Mouse (Mus musculus) CH12.LX (cell line): ENCODE measurements at regions not wholly inside any gene's neighbourhood (a gene's known extent, or its start where the extent isn't known, plus 50 kb on each side); places are given as distances from the start of the nearest gene placed in this dataset.

Source experiments
- DNase-seq: peaks from one replicate; pipeline ENCODE4 v3.0.0-alpha.2; 2013; ENCODE audit errors: extremely low read depth
- H3K27ac ChIP-seq: 2 replicates; pipeline ENCODE4 v1.5.1; 2012; ENCODE audit warnings: low read depth, mild to moderate bottlenecking, control low read depth, moderate library complexity; ENCODE audit not compliant: insufficient read depth
- H3K27me3 ChIP-seq: replicated peaks from 2 replicates; pipeline ENCODE3; 2012; ENCODE audit warnings: inconsistent platforms
- H3K36me3 ChIP-seq, 2 experiments: replicated peaks in 1 of 2; 2 replicates each; pipeline versions ENCODE3 to v1.6.1; 2012; ENCODE audit warnings: inconsistent platforms in 1 of 2, low read length in 1 of 2, mild to moderate bottlenecking in 1 of 2, mixed read lengths in 1 of 2, moderate library complexity in 1 of 2; ENCODE audit not compliant: control insufficient read depth in 1 of 2, insufficient read depth in 1 of 2
- H3K4me1 ChIP-seq, 2 experiments: 2 replicates each; pipeline ENCODE4 v1.6.1; 2012; ENCODE audit warnings: inconsistent platforms in 1 of 2, moderate library complexity in 1 of 2; ENCODE audit not compliant: insufficient read depth in 2 of 2, control insufficient read depth in 1 of 2
- H3K4me2 ChIP-seq: 2 replicates; pipeline ENCODE4 v1.6.1; 2012; ENCODE audit warnings: low read depth, mild to moderate bottlenecking, control low read depth; ENCODE audit not compliant: poor library complexity, insufficient read depth, severe bottlenecking
- H3K4me3 ChIP-seq, 3 experiments: fragments of 150-350 bp in 1 of 3; sonication (generic) in 1 of 3; replicated peaks in 1 of 3; 2 replicates each; pipeline versions ENCODE3 to v1.5.1; 2011 to 2012; ENCODE audit warnings: low read depth in 2 of 3, low read length in 2 of 3, mild to moderate bottlenecking in 2 of 3, moderate library complexity in 2 of 3, control low read depth in 1 of 3, improper control_type of control experiment in 1 of 3, inconsistent platforms in 1 of 3, mixed read lengths in 1 of 3; ENCODE audit not compliant: poor library complexity in 1 of 3
- H3K79me2 ChIP-seq: replicated peaks from 2 replicates; pipeline ENCODE4 v1.6.1; 2012; ENCODE audit warnings: mild to moderate bottlenecking, moderate library complexity; ENCODE audit not compliant: control insufficient read depth, poor library complexity, insufficient read depth, severe bottlenecking; ENCODE audit errors: extremely low read depth
- H3K9ac ChIP-seq: 2 replicates; pipeline ENCODE4 v1.6.1; 2012; ENCODE audit warnings: low read depth, mild to moderate bottlenecking, control low read depth, moderate library complexity; ENCODE audit not compliant: insufficient read depth
- H3K9me3 ChIP-seq: replicated peaks from 2 replicates; pipeline ENCODE3; 2012; ENCODE audit warnings: low read length, inconsistent platforms, mixed read lengths
- CHD1 ChIP-seq: IDR thresholded peaks from 2 replicates; pipeline ENCODE4 v1.6.1; 2012; ENCODE audit warnings: low read depth, low read length, improper control_type of control experiment, inconsistent platforms
- EP300 ChIP-seq: IDR thresholded peaks from 2 replicates; pipeline ENCODE4 v1.6.1; 2011; ENCODE audit warnings: low read length, improper control_type of control experiment
- IRF4 ChIP-seq: IDR thresholded peaks from 2 replicates; pipeline ENCODE4 v1.6.1; 2014; ENCODE audit warnings: low read depth, mild to moderate bottlenecking, inconsistent platforms, low read length, improper control_type of control experiment
- MXI1 ChIP-seq: IDR thresholded peaks from 2 replicates; pipeline ENCODE4 v1.6.1; 2011; ENCODE audit warnings: mild to moderate bottlenecking, low read depth, low read length, improper control_type of control experiment
- PAX5 ChIP-seq: IDR thresholded peaks from 2 replicates; pipeline ENCODE4 v1.6.1; 2012; ENCODE audit warnings: low read length, inconsistent platforms, mixed read lengths
- dilution Hi-C: fragments of 300-500 bp; cut with MboI; formaldehyde crosslinking; loops from 2 replicates; pipeline ENCODE4 v1.14.3; 2020; ENCODE audit warnings: low sequenced_read_pairs; ENCODE audit not compliant: extremely low pct_unique_long_range_greater_than_20kb, extremely low pct_ligation_motif_present
- in situ Hi-C: fragments of 300-500 bp; cut with MboI; formaldehyde crosslinking; loops from 3 replicates; pipeline ENCODE4 v1.14.3; 2019; ENCODE audit warnings: low sequenced_read_pairs, low pct_ligation_motif_present, low pct_unique_long_range_greater_than_20kb, mixed read lengths

- DNase-seq = no peak
- Histone ChIP-seq H3K36me3 (no peaks in the 10 kb centered on the region), H3K4me1 (no peaks in the 10 kb centered on the region), H3K27ac (no peak overlapping the region), H3K4me3 (no peak overlapping the region), H3K9ac (no peak overlapping the region), H3K9me3 (peaks cover 55% of the 10 kb centered on the region), H3K27me3 (no peaks in the 10 kb centered on the region), H3K4me2 (no peak overlapping the region), H3K79me2 (no peaks in the 10 kb centered on the region)
- dilution Hi-C loops = no loop called here
- TF ChIP-seq IRF4 (no peak), EP300 (no peak), MXI1 (no peak), PAX5 (no peak), CHD1 (no peak)
- in situ Hi-C loops = no loop called here
Measured at GRCm38 (mm10) chr16:74462436-74462835, 50.8 kb upstream of the Robo2 start.
